Mouse (Mus musculus) E14TG2a.4 (cell line): Measurements from ENCODE around the gene Tns3.

Experiments used
- CTCF ChIP-seq: conservative IDR thresholded peaks from 2 replicates; pipeline ENCODE4 v1.5.1; 2014; ENCODE audit warnings: low read length
- NANOG ChIP-seq: IDR thresholded peaks from 2 replicates; pipeline ENCODE4 v1.6.1; 2014; ENCODE audit warnings: borderline replicate concordance, low read length, mixed read lengths
- POU5F1 ChIP-seq: IDR thresholded peaks from 2 replicates; pipeline ENCODE4 v1.6.1; 2014; ENCODE audit warnings: low read length, borderline replicate concordance

- TF ChIP-seq CTCF (no peak), NANOG (no peak), POU5F1 (no peak)
Measured at GRCm38 (mm10) chr11:8551710-8552109, 112.6 kb downstream of the Tns3 start.
